Mouse (Mus musculus) lung, embryonic 14.5 days (tissue): ENCODE data around the gene Ms4a7. TPM values are rescaled to one million over a fixed set of nuclear protein-coding genes. Genes with fewer than 3 reads are reported as not detected.
A peak's percentile ranks its signal among the peaks of the same experiment; 100 is the strongest.
"Not testable (repeated sequence)": the region's sequence is repeated elsewhere in the genome, so short reads cannot be mapped to it uniquely, and the experiment has no call there.

ENCODE experiments used
- ATAC-seq: fragments of 200-750 bp; cut with Nextera tagmentation; 2 replicates; pipeline ENCODE4 v1.8.0; 2017; ENCODE audit warnings: mild to moderate bottlenecking, moderate TSS enrichment, moderate library complexity; ENCODE audit not compliant: insufficient read depth
- DNase-seq: peaks from one replicate; pipeline ENCODE4 v3.0.0-alpha.2; 2015
- H3K27ac ChIP-seq: fragments of 300-500 bp; sonication (generic); 2 replicates; pipeline ENCODE4 v1.5.1; 2014; ENCODE audit warnings: low read depth, mild to moderate bottlenecking, moderate library complexity
- H3K27me3 ChIP-seq: fragments of 300-500 bp; sonication (generic); 2 replicates; pipeline ENCODE4 v1.6.1; 2014; ENCODE audit warnings: low read length, control low read depth; ENCODE audit not compliant: insufficient read depth
- H3K36me3 ChIP-seq: fragments of 300-500 bp; sonication (generic); 2 replicates; pipeline ENCODE4 v1.6.1; 2014; ENCODE audit warnings: control low read depth; ENCODE audit not compliant: insufficient read depth
- H3K4me1 ChIP-seq: fragments of 300-500 bp; sonication (generic); 2 replicates; pipeline ENCODE4 v1.6.1; 2014; ENCODE audit warnings: antibody characterized with exemption, control low read depth; ENCODE audit not compliant: insufficient read depth
- H3K4me2 ChIP-seq: fragments of 300-500 bp; sonication (generic); 2 replicates; pipeline ENCODE4 v1.6.1; 2014; ENCODE audit warnings: mild to moderate bottlenecking
- H3K4me3 ChIP-seq: fragments of 300-500 bp; sonication (generic); 2 replicates; pipeline ENCODE4 v1.5.1; 2014; ENCODE audit warnings: low read depth, low read length
- H3K9ac ChIP-seq: fragments of 300-500 bp; sonication (generic); 2 replicates; pipeline ENCODE4 v1.6.1; 2014
- H3K9me3 ChIP-seq: fragments of 300-500 bp; sonication (generic); 2 replicates; pipeline ENCODE4 v1.6.1; 2016; ENCODE audit warnings: low read depth, low read length, control low read depth
- CTCF ChIP-seq: IDR thresholded peaks from 2 replicates; pipeline ENCODE4 v1.5.1; 2016; ENCODE audit warnings: antibody characterized with exemption, low read depth
- WGBS: fragments of 180-500 bp; shearing (Covaris S2); extraction: QIAGEN DNeasy Blood & Tissue Kit; methylation state at CpG from one replicate; pipeline ENCODE4 v1.1.7; 2014; 5-methylcytosine and 5-hydroxymethylcytosine counted together
- polyA plus RNA-seq: library from polyadenylated mRNA; unstranded; fragments of >200 nt; fragmentation: Nextera tagmentation; extraction: Ambion mirVana; gene quantifications from 2 replicates; pipeline ENCODE4 v1.2.1, GENCODE M21; 2014

Ms4a7 gene
- polyA plus RNA-seq, 1 experiment from 2014 or later: 3.0 TPM

- no peak overlapping the region for H3K4me2 ChIP-seq
- no peak overlapping the region for H3K27ac ChIP-seq
- ATAC-seq: no peak
- no peaks in the 10 kb centered on the region for H3K4me1 ChIP-seq
- no peak for TF ChIP-seq CTCF
- no peak overlapping the region for H3K4me3 ChIP-seq
- no peaks in the 10 kb centered on the region for H3K27me3 ChIP-seq
- DNase-seq: no peak
- H3K9me3 ChIP-seq: no peaks in the 10 kb centered on the region
- H3K9ac ChIP-seq: no peak overlapping the region
- H3K36me3 ChIP-seq: no peaks in the 10 kb centered on the region
These were observed 27.1 kb downstream of the Ms4a7 start for GRCm38 (mm10) chr19:11308888-11309287.

GRCm38 (mm10) chr19:11299529-11299928 is 36.4 kb downstream of the Ms4a7 start:
- H3K9ac ChIP-seq, H3K27me3 ChIP-seq, H3K9me3 ChIP-seq, DNase-seq, H3K4me1 ChIP-seq, ATAC-seq, H3K36me3 ChIP-seq, H3K4me2 ChIP-seq, H3K4me3 ChIP-seq, H3K27ac ChIP-seq: not testable (repeated sequence)
- 56% methylated on average over 4 of the region's 4 CpGs for WGBS

GRCm38 (mm10) chr19:11298939-11299338 is 37.0 kb downstream of the Ms4a7 start:
- no peak for DNase-seq
- Histone ChIP-seq H3K27me3 (no peaks in the 10 kb centered on the region), H3K4me1 (no peaks in the 10 kb centered on the region), H3K9ac (no peak overlapping the region), H3K4me2 (no peak overlapping the region), H3K36me3 (no peaks in the 10 kb centered on the region), H3K4me3 (no peak overlapping the region), H3K27ac (no peak overlapping the region), H3K9me3 (no peaks in the 10 kb centered on the region)
- TF ChIP-seq CTCF: no peak
- WGBS: 61% methylated on average over 2 of the region's 2 CpGs
- ATAC-seq: no peak

- peak overlapping the region; percentile 59 for H3K4me2 ChIP-seq
- not testable (repeated sequence) for H3K4me1 ChIP-seq, H3K9ac ChIP-seq, H3K27me3 ChIP-seq, H3K4me3 ChIP-seq, H3K9me3 ChIP-seq, H3K36me3 ChIP-seq, ATAC-seq, H3K27ac ChIP-seq
- peak; percentile 3 for DNase-seq
- WGBS: 15% methylated on average over 3 of the region's 3 CpGs
These were observed 42.3 kb downstream of the Ms4a7 start for GRCm38 (mm10) chr19:11293616-11294015.

- Histone ChIP-seq H3K9ac (peak overlapping the region; percentile 42), H3K36me3 (no peaks in the 10 kb centered on the region), H3K4me1 (no peaks in the 10 kb centered on the region), H3K4me3 (peak overlapping the region; percentile 35), H3K4me2 (peak overlapping the region; percentile 59), H3K27me3 (no peaks in the 10 kb centered on the region), H3K27ac (peak overlapping the region; percentile 12; the same call in 1 of the 2 replicates), H3K9me3 (no peaks in the 10 kb centered on the region)
- peak; percentile 50 for DNase-seq
- 5% methylated on average over 12 of the region's 12 CpGs for WGBS
- TF ChIP-seq CTCF: no peak
- ATAC-seq: peak; percentile 47; the same call in 1 of the 2 replicates
These were observed 43.0 kb downstream of the Ms4a7 start for GRCm38 (mm10) chr19:11292990-11293389.

GRCm38 (mm10) chr19:11283773-11284172 is 52.2 kb downstream of the Ms4a7 start, which contains the start of gene Ms4a5:
Gene Ms4a5 (minus strand): TSS chr19:11283873.
- Histone ChIP-seq H3K36me3 (no peaks in the 10 kb centered on the region), H3K9me3 (no peaks in the 10 kb centered on the region), H3K27ac (no peak within 1 kb of the TSS), H3K4me3 (no peak within 1 kb of the TSS), H3K4me2 (no peak within 1 kb of the TSS), H3K27me3 (no peaks in the 10 kb centered on the region), H3K4me1 (no peaks in the 10 kb centered on the region), H3K9ac (no peak within 1 kb of the TSS)
- no peak for DNase-seq
- ATAC-seq: no peak
- TF ChIP-seq CTCF: no peak
- 81% methylated on average over 2 of the region's 2 CpGs for WGBS

GRCm38 (mm10) chr19:11280223-11280622 is 55.7 kb downstream of the Ms4a7 start:
- Histone ChIP-seq H3K4me2 (no peak overlapping the region), H3K27ac (no peak overlapping the region), H3K4me1 (no peaks in the 10 kb centered on the region), H3K36me3 (no peaks in the 10 kb centered on the region), H3K9ac (no peak overlapping the region), H3K4me3 (no peak overlapping the region), H3K9me3 (no peaks in the 10 kb centered on the region), H3K27me3 (no peaks in the 10 kb centered on the region)
- DNase-seq (no peak), ATAC-seq (no peak)
- no peak for TF ChIP-seq CTCF
- 78% methylated on average over 3 of the region's 3 CpGs for WGBS

- H3K9me3 ChIP-seq: no peaks in the 10 kb centered on the region
- H3K36me3 ChIP-seq: no peaks in the 10 kb centered on the region
- TF ChIP-seq CTCF: no peak
- H3K27ac ChIP-seq: no peak overlapping the region
- H3K4me1 ChIP-seq: no peaks in the 10 kb centered on the region
- no peak overlapping the region for H3K9ac ChIP-seq
- DNase-seq: peak; percentile 64
- ATAC-seq: peak; percentile 47; the same call in 1 of the 2 replicates
- WGBS: 35% methylated on average over 5 of the region's 5 CpGs
- H3K4me2 ChIP-seq: no peak overlapping the region
- no peaks in the 10 kb centered on the region for H3K27me3 ChIP-seq
- H3K4me3 ChIP-seq: no peak overlapping the region
These were observed 59.5 kb downstream of the Ms4a7 start for GRCm38 (mm10) chr19:11276431-11276830.

Other genes starting within 250 kb of the Ms4a7 start
- not detected in 2 replicates for gene 1700017D01Rik, start 205.3 kb downstream of the Ms4a7 start, polyA plus RNA-seq
- gene 1700025F22Rik, start 170.8 kb downstream of the Ms4a7 start, polyA plus RNA-seq: not detected in 2 replicates
- not detected in 2 replicates for gene Ms4a13, start 139.4 kb downstream of the Ms4a7 start, polyA plus RNA-seq
- not detected in 2 replicates for gene Ms4a12, start 103.7 kb downstream of the Ms4a7 start, polyA plus RNA-seq
- not detected in 2 replicates for gene Ms4a1, start 69.9 kb downstream of the Ms4a7 start, polyA plus RNA-seq
- gene Ms4a5, start 52.3 kb downstream of the Ms4a7 start, polyA plus RNA-seq: not detected in 2 replicates
- 0.05 TPM in 1 of 2 replicates, not detected in the other for gene Ms4a14, start 21.7 kb downstream of the Ms4a7 start, polyA plus RNA-seq
- gene Ms4a4a, start 39.4 kb upstream of the Ms4a7 start, polyA plus RNA-seq: 3.5 and 5.1 TPM in 2 replicates
- gene Ms4a4c, start 68.6 kb upstream of the Ms4a7 start, polyA plus RNA-seq: 0.63 and 1.5 TPM in 2 replicates
- gene Ms4a4b, start 107.4 kb upstream of the Ms4a7 start, polyA plus RNA-seq: 0.18 TPM in 1 of 2 replicates, not detected in the other
- gene Ms4a6c, start 133.2 kb upstream of the Ms4a7 start, polyA plus RNA-seq: 6.3 and 7.1 TPM in 2 replicates
- not detected in 2 replicates for gene Gm8369, start 149.8 kb upstream of the Ms4a7 start, polyA plus RNA-seq
- gene Ms4a6b, start 180.4 kb upstream of the Ms4a7 start, polyA plus RNA-seq: 5.2 and 6.1 TPM in 2 replicates
- 1.1 and 2.1 TPM in 2 replicates for gene Ms4a4d, start 200.7 kb upstream of the Ms4a7 start, polyA plus RNA-seq